Mouse (Mus musculus) CH12.LX (cell line): ENCODE results near the gene Hist1h1t. TPM values are rescaled to one million over a fixed set of nuclear protein-coding genes. Genes with fewer than 3 reads are reported as not detected.

Experiments
- DNase-seq: peaks from one replicate; pipeline ENCODE4 v3.0.0-alpha.2; 2013; ENCODE audit errors: extremely low read depth
- H3K27ac ChIP-seq: 2 replicates; pipeline ENCODE4 v1.5.1; 2012; ENCODE audit warnings: low read depth, mild to moderate bottlenecking, control low read depth, moderate library complexity; ENCODE audit not compliant: insufficient read depth
- H3K27me3 ChIP-seq: replicated peaks from 2 replicates; pipeline ENCODE3; 2012; ENCODE audit warnings: inconsistent platforms
- H3K36me3 ChIP-seq, 2 experiments: replicated peaks in 1 of 2; 2 replicates each; pipeline versions ENCODE3 to v1.6.1; 2012; ENCODE audit warnings: inconsistent platforms in 1 of 2, low read length in 1 of 2, mild to moderate bottlenecking in 1 of 2, mixed read lengths in 1 of 2, moderate library complexity in 1 of 2; ENCODE audit not compliant: control insufficient read depth in 1 of 2, insufficient read depth in 1 of 2
- H3K4me1 ChIP-seq, 2 experiments: 2 replicates each; pipeline ENCODE4 v1.6.1; 2012; ENCODE audit warnings: inconsistent platforms in 1 of 2, moderate library complexity in 1 of 2; ENCODE audit not compliant: insufficient read depth in 2 of 2, control insufficient read depth in 1 of 2
- H3K4me2 ChIP-seq: 2 replicates; pipeline ENCODE4 v1.6.1; 2012; ENCODE audit warnings: low read depth, mild to moderate bottlenecking, control low read depth; ENCODE audit not compliant: poor library complexity, insufficient read depth, severe bottlenecking
- H3K4me3 ChIP-seq, 3 experiments: fragments of 150-350 bp in 1 of 3; sonication (generic) in 1 of 3; replicated peaks in 1 of 3; 2 replicates each; pipeline versions ENCODE3 to v1.5.1; 2011 to 2012; ENCODE audit warnings: low read depth in 2 of 3, low read length in 2 of 3, mild to moderate bottlenecking in 2 of 3, moderate library complexity in 2 of 3, control low read depth in 1 of 3, improper control_type of control experiment in 1 of 3, inconsistent platforms in 1 of 3, mixed read lengths in 1 of 3; ENCODE audit not compliant: poor library complexity in 1 of 3
- H3K79me2 ChIP-seq: replicated peaks from 2 replicates; pipeline ENCODE4 v1.6.1; 2012; ENCODE audit warnings: mild to moderate bottlenecking, moderate library complexity; ENCODE audit not compliant: control insufficient read depth, poor library complexity, insufficient read depth, severe bottlenecking; ENCODE audit errors: extremely low read depth
- H3K9ac ChIP-seq: 2 replicates; pipeline ENCODE4 v1.6.1; 2012; ENCODE audit warnings: low read depth, mild to moderate bottlenecking, control low read depth, moderate library complexity; ENCODE audit not compliant: insufficient read depth
- H3K9me3 ChIP-seq: replicated peaks from 2 replicates; pipeline ENCODE3; 2012; ENCODE audit warnings: low read length, inconsistent platforms, mixed read lengths
- BHLHE40 ChIP-seq: IDR thresholded peaks from 2 replicates; pipeline ENCODE4 v1.6.1; 2011; ENCODE audit warnings: mild to moderate bottlenecking, low read depth, low read length, improper control_type of control experiment
- CHD2 ChIP-seq: IDR thresholded peaks from 2 replicates; pipeline ENCODE4 v1.6.1; 2011; ENCODE audit warnings: low read length, improper control_type of control experiment
- EP300 ChIP-seq: IDR thresholded peaks from 2 replicates; pipeline ENCODE4 v1.6.1; 2011; ENCODE audit warnings: low read length, improper control_type of control experiment
- GABPA ChIP-seq: IDR thresholded peaks from 2 replicates; pipeline ENCODE4 v1.6.1; 2012; ENCODE audit warnings: low read depth, low read length, improper control_type of control experiment, inconsistent platforms; ENCODE audit not compliant: insufficient replicate concordance
- HCFC1 ChIP-seq: IDR thresholded peaks from 2 replicates; pipeline ENCODE4 v1.6.1; 2012; ENCODE audit warnings: low read depth, mild to moderate bottlenecking, inconsistent platforms, low read length, improper control_type of control experiment
- IRF4 ChIP-seq: IDR thresholded peaks from 2 replicates; pipeline ENCODE4 v1.6.1; 2014; ENCODE audit warnings: low read depth, mild to moderate bottlenecking, inconsistent platforms, low read length, improper control_type of control experiment
- JUN ChIP-seq: IDR thresholded peaks from 2 replicates; pipeline ENCODE4 v1.6.1; 2011; ENCODE audit warnings: low read depth, mild to moderate bottlenecking, low read length, improper control_type of control experiment, moderate library complexity; ENCODE audit not compliant: insufficient read depth
- JUND ChIP-seq: conservative IDR thresholded peaks from 2 replicates; pipeline ENCODE4 v1.6.1; 2011; ENCODE audit warnings: low read depth, low read length, improper control_type of control experiment
- KAT2A ChIP-seq: IDR thresholded peaks from 2 replicates; pipeline ENCODE4 v1.6.1; 2012; ENCODE audit warnings: low read length, improper control_type of control experiment, inconsistent platforms; ENCODE audit not compliant: insufficient replicate concordance
- MAFK ChIP-seq: IDR thresholded peaks from 2 replicates; pipeline ENCODE4 v1.6.1; 2011; ENCODE audit warnings: low read length, improper control_type of control experiment; ENCODE audit not compliant: insufficient replicate concordance
- MAX ChIP-seq: IDR thresholded peaks from 2 replicates; pipeline ENCODE4 v1.6.1; 2011; ENCODE audit warnings: low read length, improper control_type of control experiment
- MAZ ChIP-seq: IDR thresholded peaks from 2 replicates; pipeline ENCODE4 v1.6.1; 2012; ENCODE audit warnings: low read depth, mild to moderate bottlenecking, inconsistent platforms, low read length, improper control_type of control experiment, moderate library complexity
- MEF2A ChIP-seq: IDR thresholded peaks from 2 replicates; pipeline ENCODE4 v1.6.1; 2014; ENCODE audit warnings: low read depth, mild to moderate bottlenecking, inconsistent platforms, low read length, improper control_type of control experiment, borderline replicate concordance
- MYC ChIP-seq: IDR thresholded peaks from 2 replicates; pipeline ENCODE4 v1.6.1; 2011; ENCODE audit warnings: low read depth, mild to moderate bottlenecking, improper control_type of control experiment, low read length
- NELFE ChIP-seq: IDR thresholded peaks from 2 replicates; pipeline ENCODE4 v1.6.1; 2011; ENCODE audit warnings: low read depth, low read length, improper control_type of control experiment
- NRF1 ChIP-seq: IDR thresholded peaks from 2 replicates; pipeline ENCODE4 v1.6.1; 2014; ENCODE audit warnings: low read depth, mild to moderate bottlenecking, inconsistent platforms, low read length, improper control_type of control experiment, moderate library complexity
- POLR2A ChIP-seq: IDR thresholded peaks from 2 replicates; pipeline ENCODE4 v1.6.1; 2011; ENCODE audit warnings: low read depth, mild to moderate bottlenecking, improper control_type of control experiment, low read length
- POLR2AphosphoS2 ChIP-seq: IDR thresholded peaks from 2 replicates; pipeline ENCODE4 v1.6.1; 2011; ENCODE audit warnings: low read depth, low read length, improper control_type of control experiment
- RAD21 ChIP-seq: IDR thresholded peaks from 2 replicates; pipeline ENCODE4 v1.6.1; 2011; ENCODE audit warnings: low read depth, mild to moderate bottlenecking, low read length, improper control_type of control experiment, moderate library complexity
- RCOR1 ChIP-seq: conservative IDR thresholded peaks from 2 replicates; pipeline ENCODE4 v1.6.1; 2012; ENCODE audit warnings: low read depth, mild to moderate bottlenecking, inconsistent platforms, low read length, improper control_type of control experiment
- SMC3 ChIP-seq: IDR thresholded peaks from 2 replicates; pipeline ENCODE4 v1.6.1; 2011; ENCODE audit warnings: low read depth, low read length, improper control_type of control experiment
- TBP ChIP-seq: conservative IDR thresholded peaks from 2 replicates; pipeline ENCODE4 v1.6.1; 2011; ENCODE audit warnings: low read depth, low read length, improper control_type of control experiment
- TCF12 ChIP-seq: IDR thresholded peaks from 2 replicates; pipeline ENCODE4 v1.6.1; 2014; ENCODE audit warnings: low read depth, mild to moderate bottlenecking, inconsistent platforms, low read length, improper control_type of control experiment
- UBTF ChIP-seq: IDR thresholded peaks from 2 replicates; pipeline ENCODE4 v1.6.1; 2012; ENCODE audit warnings: low read depth, mild to moderate bottlenecking, inconsistent platforms, low read length, improper control_type of control experiment, moderate library complexity
- USF1 ChIP-seq: IDR thresholded peaks from 2 replicates; pipeline ENCODE4 v1.6.1; 2014; ENCODE audit warnings: low read depth, mild to moderate bottlenecking, inconsistent platforms, low read length, improper control_type of control experiment
- USF2 ChIP-seq: conservative IDR thresholded peaks from 2 replicates; pipeline ENCODE4 v1.6.1; 2011; ENCODE audit warnings: low read depth, low read length, improper control_type of control experiment
- ZC3H11A ChIP-seq: IDR thresholded peaks from 2 replicates; pipeline ENCODE4 v1.6.1; 2012; ENCODE audit warnings: low read depth, mild to moderate bottlenecking, inconsistent platforms, low read length, improper control_type of control experiment
- ZNF384 ChIP-seq: IDR thresholded peaks from 2 replicates; pipeline ENCODE4 v1.6.1; 2012; ENCODE audit warnings: low read depth, low read length, improper control_type of control experiment, inconsistent platforms
- dilution Hi-C: fragments of 300-500 bp; cut with MboI; formaldehyde crosslinking; loops from 2 replicates; pipeline ENCODE4 v1.14.3; 2020; ENCODE audit warnings: low sequenced_read_pairs; ENCODE audit not compliant: extremely low pct_unique_long_range_greater_than_20kb, extremely low pct_ligation_motif_present
- in situ Hi-C: fragments of 300-500 bp; cut with MboI; formaldehyde crosslinking; loops from 3 replicates; pipeline ENCODE4 v1.14.3; 2019; ENCODE audit warnings: low sequenced_read_pairs, low pct_ligation_motif_present, low pct_unique_long_range_greater_than_20kb, mixed read lengths
- polyA plus RNA-seq: library from polyadenylated mRNA; unstranded; fragments of >175 nt; gene quantifications from 2 replicates; pipeline ENCODE4 v1.2.1, GENCODE M21; 2012; ENCODE audit warnings: low read depth; ENCODE audit not compliant: insufficient read length
- total RNA-seq, 2 experiments: library from RNA; depleted of rRNA; stranded (reverse); fragments of 300-350 nt in 1 of 2; fragments of >200 nt in 1 of 2; gene quantifications; 2 replicates each; pipeline ENCODE4 v1.2.3; 2012 to 2014

Hist1h1t gene
- total and polyA plus RNA-seq, 3 experiments, result 0.38 TPM; not detected in 2

DNA sequence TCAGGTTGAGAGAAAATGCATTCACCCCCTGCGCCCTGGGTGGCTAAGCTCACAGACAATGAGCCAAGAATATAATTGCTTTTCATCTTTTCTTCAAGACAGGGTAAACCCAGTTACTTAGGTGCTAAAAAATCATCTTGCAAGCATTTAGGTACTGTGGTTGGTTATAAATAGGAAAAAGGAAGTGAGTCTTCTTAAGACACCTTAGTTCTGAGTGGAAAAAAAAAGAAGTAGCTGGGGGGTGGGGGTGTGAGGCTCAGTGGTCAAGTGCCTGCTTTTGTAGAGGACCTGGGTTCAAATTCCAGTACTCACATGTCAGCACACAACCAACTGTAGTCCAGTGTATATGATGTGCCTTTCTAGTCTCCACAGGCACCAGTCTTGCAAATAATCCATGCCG, 6.7 kb upstream of the Hist1h1t start:
- no peak overlapping the region; the same call in 1 of the 2 replicates for H3K4me2 ChIP-seq

GRCm38 (mm10) chr13:23689459-23689858, 6.2 kb upstream of the Hist1h1t start:
- Histone ChIP-seq H3K9ac (no peak overlapping the region), H3K4me2 (no peak overlapping the region), H3K27ac (no peak overlapping the region), H3K4me1 (peaks cover 8 to 29% of the 10 kb centered on the region in 2 experiments; a peak in 3 of 4 replicates), H3K27me3 (no peaks in the 10 kb centered on the region), H3K36me3 (no peaks in the 10 kb centered on the region)
- TF ChIP-seq USF1, result no peak
- TF ChIP-seq JUND, result no peak
- TF ChIP-seq MAZ, result no peak
- TF ChIP-seq TCF12, result no peak
- no peak for TF ChIP-seq UBTF
- TF ChIP-seq MAX, result no peak
- no peak for TF ChIP-seq JUN
- TF ChIP-seq NRF1, result no peak
- no peak for TF ChIP-seq USF2
- TF ChIP-seq RCOR1, result no peak
- TF ChIP-seq TBP, result no peak
- TF ChIP-seq ZC3H11A, result no peak
- no peak for TF ChIP-seq POLR2AphosphoS2
- TF ChIP-seq ZNF384, result no peak
- no peak for TF ChIP-seq MEF2A
- TF ChIP-seq RAD21, result no peak
- no peak for TF ChIP-seq SMC3
- TF ChIP-seq HCFC1, result no peak
- no peak for TF ChIP-seq NELFE
- TF ChIP-seq MAFK, result no peak
- TF ChIP-seq, all 38 proteins: peak for 0
- no peak for DNase-seq
- no peaks in the 10 kb centered on the region for H3K9me3 ChIP-seq
- in situ Hi-C loops (loop anchor here (10.0 kb wide), 1 partner anchor 55 kb away; no protein-coding TSS in a partner anchor), dilution Hi-C loops (no loop called here)
- no peak overlapping the region for H3K4me3 ChIP-seq
- H3K79me2 ChIP-seq, result no peaks in the 10 kb centered on the region

More for the DNA sequence above, 6.7 kb upstream of the Hist1h1t start:
- Histone ChIP-seq H3K4me3 (no peak overlapping the region), H3K9ac (no peak overlapping the region), H3K27me3 (no peaks in the 10 kb centered on the region), H3K79me2 (no peaks in the 10 kb centered on the region), H3K4me1 (peaks cover 8 to 29% of the 10 kb centered on the region in 2 experiments; a peak in 3 of 4 replicates), H3K36me3 (no peaks in the 10 kb centered on the region), H3K9me3 (no peaks in the 10 kb centered on the region), H3K27ac (no peak overlapping the region)
- dilution Hi-C loops, result no loop called here
- TF ChIP-seq TCF12, result peak; percentile 34; the same call in 1 of the 2 replicates
- no peak for TF ChIP-seq MYC
- TF ChIP-seq ZNF384, result peak; percentile 92
- no peak for TF ChIP-seq RCOR1
- peak; percentile 87 for TF ChIP-seq MEF2A
- TF ChIP-seq IRF4, result peak; percentile 74
- no peak for TF ChIP-seq GABPA
- no peak for TF ChIP-seq MAZ
- no peak for TF ChIP-seq JUN
- TF ChIP-seq POLR2A, result no peak
- peak; percentile 81 for TF ChIP-seq EP300
- no peak for TF ChIP-seq KAT2A
- TF ChIP-seq RAD21, result no peak
- peak; percentile 67 for TF ChIP-seq CHD2
- TF ChIP-seq JUND, result no peak
- 0 out of 2 replicates have a peak, but pooled peaks have one; percentile 33 for TF ChIP-seq BHLHE40
- no peak for TF ChIP-seq ZC3H11A
- in situ Hi-C loops, result loop anchor here (10.0 kb wide), 1 partner anchor 54 kb away; no protein-coding TSS in a partner anchor
- DNase-seq, result peak; percentile 64
